Mouse (Mus musculus) skeletal muscle tissue, postnatal 0 days (tissue): ENCODE measurements around the gene Snx4. TPM values are rescaled to one million over a fixed set of nuclear protein-coding genes. Genes with fewer than 3 reads are reported as not detected.

ENCODE experiments used
- polyA plus RNA-seq: library from polyadenylated mRNA; unstranded; fragments of >200 nt; fragmentation: Nextera tagmentation; extraction: Ambion mirVana; gene quantifications from 2 replicates; pipeline ENCODE4 v1.2.1, GENCODE M21; 2015

The Snx4 gene
- 56.7 and 59.9 TPM in 2 replicates for polyA plus RNA-seq

DNA sequence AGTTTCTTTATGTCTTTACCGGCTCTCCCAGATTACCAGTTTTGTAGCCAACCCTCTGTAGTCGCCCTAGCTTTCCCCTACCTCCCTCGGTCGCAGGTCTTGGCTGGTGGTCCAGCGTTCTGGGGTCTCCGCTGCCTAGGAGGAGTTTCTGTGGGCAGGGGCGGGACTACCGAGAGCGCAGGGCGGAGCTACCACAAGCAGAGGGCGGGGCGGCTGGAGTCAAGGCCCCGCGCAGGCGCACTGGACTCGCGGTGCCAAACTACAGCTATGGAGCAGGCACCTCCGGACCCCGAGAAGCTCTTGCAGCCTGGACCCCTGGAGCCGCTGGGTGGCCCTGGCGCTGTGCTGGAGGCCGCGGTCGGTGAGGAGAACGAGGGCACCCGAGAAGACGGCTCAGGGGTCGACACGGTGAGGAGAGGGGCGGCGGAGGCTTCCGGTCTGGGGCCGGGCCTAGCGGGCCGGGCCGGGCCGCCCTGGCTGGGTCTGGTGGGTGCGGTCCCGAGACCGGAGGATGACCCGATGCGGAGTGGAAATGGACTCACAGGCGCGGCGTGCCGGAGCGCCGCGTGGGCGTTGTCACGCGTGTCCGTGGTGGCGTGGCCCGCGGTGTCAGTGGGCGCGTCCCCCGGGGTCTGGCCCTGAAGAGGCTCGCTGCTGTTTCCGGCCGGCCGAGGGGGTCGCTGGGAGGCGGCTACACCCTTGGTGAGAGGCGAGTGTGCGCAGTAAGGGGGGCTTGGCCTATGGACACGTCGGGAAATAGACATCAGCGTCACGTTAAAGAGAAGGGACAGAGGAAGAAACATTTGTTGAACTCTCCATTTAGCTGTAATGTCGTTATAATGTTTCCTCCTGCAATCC is at the start of gene Snx4:
Snx4 (plus strand) TSS at position 249 of the 858 bp plus-strand sequence.

Other genes starting within 250 kb of the Snx4 start
- gene Iqcg, start 195.2 kb upstream of the Snx4 start, polyA plus RNA-seq = 2.5 and 2.7 TPM in 2 replicates
- 670 and 712 TPM in 2 replicates for gene Rpl35a, start 195.0 kb upstream of the Snx4 start, polyA plus RNA-seq
- gene Lmln, start 188.9 kb upstream of the Snx4 start, polyA plus RNA-seq = 1.0 and 1.3 TPM in 2 replicates
- 10.7 and 11.2 TPM in 2 replicates for gene Osbpl11, start 66.4 kb upstream of the Snx4 start, polyA plus RNA-seq
- 19.6 and 22.6 TPM in 2 replicates for gene Zfp148, start 129.4 kb downstream of the Snx4 start, polyA plus RNA-seq